Comparison of ENCODE assay signal across 31 mouse cellular contexts in the genomic region with DNA sequence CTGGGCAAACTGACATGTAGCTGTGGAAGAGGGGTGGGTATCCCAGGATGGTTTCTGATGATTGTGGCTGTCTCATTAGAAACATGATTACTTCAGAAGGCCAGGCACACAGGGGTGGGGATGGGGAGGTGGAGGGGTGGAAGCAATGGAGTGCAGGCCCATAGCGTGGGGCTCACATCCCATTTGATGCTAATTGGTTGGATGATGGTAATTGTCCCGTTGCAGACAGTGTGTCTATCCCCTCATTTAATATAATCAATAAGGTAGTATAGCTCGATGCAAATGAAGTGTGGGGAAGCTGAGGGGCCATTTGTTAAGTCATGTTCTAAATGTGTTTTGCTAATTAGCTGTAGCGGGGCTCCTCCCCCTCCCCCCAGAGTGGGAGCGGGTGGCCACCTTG.
"Had no signal": no experiment of that assay in that cellular context is flagged by ENCODE, and none has a peak within 500 bp of the region (broad histone marks: within the 10 kb centered on the region; RNA-seq: fewer than 3 reads in every experiment).

No protein-coding gene starts in this region.

- DNase-seq: heart, adult 2 months; heart, postnatal 10 days; heart, postnatal 14 days; heart, postnatal 36 days; heart, postnatal 4 days; kidney, adult 18-20 months; kidney, adult 2 months; kidney, adult 8-10 months; kidney, adult 9 months; kidney, postnatal 10 days; kidney, postnatal 14 days; kidney, postnatal 25 days; kidney, postnatal 36 days; layer of hippocampus, adult 9-11 months; layer of hippocampus, postnatal 36 days had no signal

- H3K27me3 ChIP-seq: intestine, embryonic 15.5 days had no signal

- H3K27ac ChIP-seq: heart, adult 2 months; heart, embryonic 10.5 days; heart, embryonic 13.5 days; heart, embryonic 15.5 days; hindbrain, embryonic 10.5 days; hindbrain, embryonic 12.5 days; hindbrain, embryonic 15.5 days; hindbrain, postnatal 0 days; intestine, embryonic 15.5 days; kidney, embryonic 15.5 days; layer of hippocampus, adult 2 months had no signal

- H3K4me3 ChIP-seq: heart, adult 2 months; heart, embryonic 10.5 days; heart, embryonic 12.5 days; heart, embryonic 13.5 days; heart, embryonic 15.5 days; hindbrain, embryonic 10.5 days; hindbrain, embryonic 12.5 days; hindbrain, embryonic 15.5 days; intestine, embryonic 15.5 days; kidney, embryonic 15.5 days; layer of hippocampus, adult 2 months had no signal

- H3K36me3 ChIP-seq: heart, embryonic 10.5 days; heart, embryonic 12.5 days; heart, embryonic 13.5 days; heart, embryonic 15.5 days; hindbrain, embryonic 10.5 days; hindbrain, embryonic 12.5 days; hindbrain, embryonic 15.5 days; intestine, embryonic 15.5 days; kidney, embryonic 15.5 days had no signal

- H3K9me3 ChIP-seq: heart, embryonic 10.5 days; heart, embryonic 12.5 days; heart, embryonic 13.5 days; heart, embryonic 15.5 days; hindbrain, embryonic 10.5 days; hindbrain, embryonic 12.5 days; hindbrain, embryonic 15.5 days; intestine, embryonic 15.5 days; kidney, embryonic 15.5 days had no signal

- H3K4me2 ChIP-seq: heart, embryonic 11.5 days; heart, embryonic 12.5 days; heart, embryonic 13.5 days; heart, embryonic 15.5 days; hindbrain, embryonic 12.5 days; hindbrain, embryonic 15.5 days; intestine, embryonic 15.5 days; kidney, embryonic 15.5 days had no signal

- H3K9ac ChIP-seq: heart, embryonic 12.5 days; heart, embryonic 13.5 days; heart, embryonic 15.5 days; hindbrain, embryonic 12.5 days; hindbrain, embryonic 15.5 days; intestine, embryonic 15.5 days; kidney, embryonic 15.5 days had no signal

- H3K4me1 ChIP-seq: heart, embryonic 12.5 days had no signal

- ATAC-seq: hindbrain, embryonic 16.5 days; hindbrain, postnatal 0 days; inflammation-experienced regulatory T-cells, adult 6 months; intestine, embryonic 15.5 days; intestine, embryonic 16.5 days; intestine, postnatal 0 days had no signal
